Mouse (Mus musculus): Measurements from ENCODE around the gene Edar.

DNA sequence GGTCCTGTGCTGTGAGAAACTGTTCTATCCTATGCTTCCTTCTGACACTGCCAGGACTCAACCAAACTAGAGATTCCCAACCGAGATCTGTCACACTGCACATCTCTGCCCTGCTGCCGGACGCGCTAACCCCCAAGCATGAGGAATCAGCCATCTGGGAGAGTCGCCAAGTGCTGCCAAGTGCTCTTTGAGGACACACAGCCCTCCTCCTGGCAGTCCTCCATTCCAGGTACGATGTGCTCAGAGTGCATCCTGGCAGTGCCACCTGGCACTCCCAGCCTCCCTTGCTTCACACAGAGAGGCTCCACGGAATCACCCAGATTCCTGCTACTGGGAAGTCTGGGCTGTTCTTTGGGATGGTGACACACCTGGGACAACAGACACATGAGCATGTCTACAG is 31.3 kb downstream of the Edar start:
- TF ChIP-seq CTCF (IDR thresholded peaks at IDR 0.05; ENCODE audit: control insufficient read depth, insufficient read depth, insufficient replicate concordance, low read depth, low read length), result no peak
- no peak for TF ChIP-seq POLR2A (IDR thresholded peaks at IDR 0.05; ENCODE audit: control insufficient read depth, low read depth, low read length)
